Mouse (Mus musculus): Measurements from ENCODE around the gene Pabpn1.

Pabpn1 gene

DNA sequence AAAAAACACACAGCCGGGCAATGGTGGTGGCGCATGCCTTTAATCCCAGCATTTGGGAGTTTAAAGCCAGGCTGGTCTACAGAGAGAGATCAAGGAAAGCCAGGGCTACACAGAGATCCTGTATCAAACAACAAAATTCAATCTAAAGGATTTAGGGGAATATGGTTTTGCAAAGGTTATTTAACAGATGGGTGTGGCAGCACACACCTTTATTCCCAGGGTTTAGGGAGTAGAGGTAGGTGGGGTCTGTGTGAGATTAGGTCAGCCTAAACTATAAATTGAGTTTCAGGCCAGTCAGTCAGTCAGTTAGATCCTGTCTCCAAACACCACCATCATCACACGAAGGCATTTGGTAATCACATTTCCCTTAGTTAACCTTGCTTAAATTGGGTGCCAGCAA, at the start of gene Pabpn1:
Gene Pabpn1, plus strand, starts transcription at position 301 of the 400 bp plus-strand sequence.
- DNase-seq (ENCODE audit: low spot score) = no peak

DNA sequence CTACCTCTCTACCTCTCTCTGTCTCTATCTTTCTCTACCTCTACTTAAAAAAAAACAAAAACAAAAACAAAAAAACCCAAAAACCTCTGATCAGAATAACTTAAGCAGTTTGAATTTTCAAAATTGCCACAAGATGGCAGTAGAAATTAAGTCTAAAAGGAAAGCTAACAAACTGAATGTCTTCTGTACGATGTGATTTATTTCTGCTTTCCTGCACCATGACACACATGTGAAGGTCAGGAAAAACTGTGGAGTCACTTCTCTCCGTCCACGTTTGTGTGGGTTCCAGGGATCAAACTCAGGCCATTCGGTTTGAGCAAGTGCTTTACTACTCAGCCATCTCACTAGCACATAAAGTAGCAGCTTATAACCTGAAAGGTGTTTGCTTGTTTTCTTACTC, 48.8 kb upstream of the Pabpn1 start:
- DNase-seq (ENCODE audit: low spot score) = no peak

DNA sequence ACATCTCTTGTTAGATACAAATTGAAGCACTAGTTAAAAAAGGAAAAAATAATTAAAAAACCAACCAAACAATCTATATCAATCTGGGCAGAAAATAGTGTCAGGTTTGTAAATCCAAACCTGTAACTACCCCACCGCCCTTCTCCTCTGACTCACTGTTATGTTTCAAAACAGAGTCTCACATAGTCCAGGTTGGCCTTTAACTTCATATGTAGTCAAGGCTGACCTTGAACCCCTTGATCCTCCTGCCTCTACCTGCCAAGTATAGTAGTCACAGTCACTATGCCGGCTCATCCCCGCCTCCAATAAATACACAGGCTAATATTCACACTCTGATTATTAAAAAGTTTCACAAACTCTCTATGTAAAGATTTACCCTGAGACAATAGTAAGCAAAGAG, 36.6 kb upstream of the Pabpn1 start:
- DNase-seq (ENCODE audit: low spot score) = no peak

DNA sequence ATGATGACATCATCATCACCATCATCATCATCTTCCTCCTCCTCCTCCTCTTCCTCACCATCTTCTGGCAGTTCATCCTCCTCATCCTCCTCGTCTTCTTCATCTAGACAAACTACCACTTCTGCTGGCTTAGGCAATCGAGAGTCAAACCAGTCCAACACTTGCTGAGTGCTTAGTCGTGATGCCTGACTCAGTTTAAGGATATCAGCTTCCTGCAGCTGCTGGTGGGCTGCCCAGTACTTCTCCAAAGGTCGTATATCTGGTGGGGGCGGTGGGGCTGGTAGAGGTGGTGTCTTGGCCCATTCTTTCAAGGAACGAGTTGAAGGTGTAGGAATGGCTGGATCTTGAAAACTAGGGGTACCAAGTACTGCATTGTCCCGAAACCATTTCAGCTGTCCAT, 35.6 kb upstream of the Pabpn1 start:
- DNase-seq (ENCODE audit: low spot score) = no peak

DNA sequence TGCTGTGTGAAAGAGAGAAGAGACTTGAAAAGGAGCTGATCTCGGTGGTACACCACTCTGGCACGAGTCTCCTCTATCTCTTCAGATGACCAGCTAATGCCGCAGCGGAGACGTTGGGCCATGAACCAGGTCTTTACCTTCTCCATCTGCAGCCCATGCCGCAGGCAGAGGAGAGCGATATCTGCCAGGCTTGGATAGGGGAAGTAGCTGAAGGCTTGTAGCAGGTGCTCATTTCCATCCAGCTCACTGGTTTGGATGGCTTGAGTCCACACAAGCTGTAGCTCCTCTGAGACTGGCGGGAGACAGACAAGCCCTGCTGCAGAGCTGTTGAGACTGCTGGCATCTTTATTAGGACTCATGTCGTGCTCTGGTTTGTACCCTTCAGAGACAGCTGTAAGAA, 34.4 kb upstream of the Pabpn1 start:
- no peak for DNase-seq (ENCODE audit: low spot score)

DNA sequence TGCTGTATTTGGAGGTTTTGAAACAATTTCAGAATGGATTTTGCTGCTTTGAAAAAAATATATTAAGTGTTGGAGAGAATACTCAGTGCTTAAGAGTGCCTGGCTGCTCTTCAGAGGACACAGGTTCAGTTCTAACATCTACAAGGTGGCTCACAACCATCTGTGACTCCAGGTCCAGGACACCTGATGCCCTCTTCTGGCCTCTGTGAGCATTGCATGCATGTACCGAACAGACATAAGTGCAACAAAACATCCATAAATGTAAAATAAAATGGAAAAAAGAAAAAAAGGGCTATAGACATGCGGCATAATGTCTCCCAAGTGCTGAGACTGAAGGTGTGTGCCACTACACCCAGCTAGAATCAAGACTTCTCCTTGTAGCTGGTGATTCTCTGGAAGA, 31.8 kb upstream of the Pabpn1 start:
- DNase-seq (ENCODE audit: low spot score) = peak; percentile 78

DNA sequence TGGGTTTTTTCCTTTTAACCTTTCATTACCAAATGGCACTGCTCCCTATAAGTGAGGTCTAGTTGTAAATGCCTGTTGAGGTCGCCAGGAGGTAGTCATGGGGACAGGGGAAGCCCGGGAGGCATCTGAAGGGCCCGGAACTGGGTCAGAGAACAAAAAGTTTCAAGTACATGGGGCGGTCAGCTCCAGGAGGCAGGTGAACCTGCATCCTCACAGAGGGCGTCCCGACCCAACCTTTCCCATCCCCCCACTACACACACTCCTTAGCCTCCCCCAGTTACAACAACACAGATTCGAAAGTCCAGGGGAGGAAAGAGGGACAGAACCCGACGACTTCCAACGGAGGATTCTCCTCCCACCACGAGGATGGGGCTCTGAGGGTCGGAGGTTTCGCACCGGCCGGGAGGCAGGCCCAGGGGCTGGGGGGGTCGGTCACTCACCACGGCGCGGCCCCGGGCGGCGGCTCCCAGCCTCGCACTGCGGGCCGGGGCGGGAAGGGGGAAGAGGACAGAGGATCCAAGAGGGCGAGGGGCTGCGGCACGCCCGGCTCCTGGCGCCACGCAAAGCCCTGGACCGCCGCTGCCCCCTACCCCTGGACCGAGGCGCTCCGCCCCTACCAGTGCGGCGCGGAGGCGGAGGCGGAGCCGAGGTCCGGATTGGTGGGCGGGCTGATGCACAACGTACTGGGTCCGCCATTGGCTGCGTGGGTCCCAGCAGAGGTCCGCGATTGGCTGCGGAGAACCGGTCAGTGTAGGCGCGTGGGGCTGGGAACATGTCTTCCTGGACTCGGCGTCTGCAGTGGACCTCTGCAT, 28.6 kb upstream of the Pabpn1 start:
- DNase-seq (ENCODE audit: low spot score) = peak; percentile 93

DNA sequence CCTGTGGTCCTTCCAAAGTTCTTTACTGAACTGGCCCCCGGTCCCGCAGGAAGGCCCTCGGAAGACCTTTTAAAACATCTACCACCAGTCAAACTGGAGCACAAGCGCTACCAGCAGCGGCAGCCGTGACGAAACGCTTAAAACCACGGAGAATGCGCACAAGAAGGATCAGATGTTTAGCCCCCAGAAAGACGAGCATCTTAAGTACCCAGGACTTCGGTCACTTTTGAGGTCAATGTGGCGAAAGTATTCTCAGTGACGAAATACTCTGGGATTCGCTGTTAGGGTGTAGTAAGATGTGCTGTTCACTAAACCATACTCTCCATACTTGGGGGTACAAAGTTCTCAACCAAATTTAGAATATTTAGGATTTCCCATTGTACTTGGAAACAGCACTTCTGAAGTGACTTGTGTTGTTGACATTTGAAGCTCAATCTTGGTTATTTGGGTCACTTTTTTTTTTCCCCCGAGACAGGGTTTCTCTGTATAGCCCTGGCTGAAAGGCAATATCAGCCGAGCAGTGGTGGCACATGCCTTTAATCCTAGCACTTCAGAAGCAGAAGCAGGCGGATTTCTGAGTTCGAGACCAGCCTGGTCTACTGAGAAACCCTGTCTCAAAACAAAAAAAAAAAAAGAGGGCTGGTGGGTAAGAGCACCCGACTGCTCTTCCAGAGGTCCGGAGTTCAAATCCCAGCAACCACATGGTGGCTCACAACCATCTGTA, 27.8 kb upstream of the Pabpn1 start:
- DNase-seq (ENCODE audit: low spot score) = no peak

DNA sequence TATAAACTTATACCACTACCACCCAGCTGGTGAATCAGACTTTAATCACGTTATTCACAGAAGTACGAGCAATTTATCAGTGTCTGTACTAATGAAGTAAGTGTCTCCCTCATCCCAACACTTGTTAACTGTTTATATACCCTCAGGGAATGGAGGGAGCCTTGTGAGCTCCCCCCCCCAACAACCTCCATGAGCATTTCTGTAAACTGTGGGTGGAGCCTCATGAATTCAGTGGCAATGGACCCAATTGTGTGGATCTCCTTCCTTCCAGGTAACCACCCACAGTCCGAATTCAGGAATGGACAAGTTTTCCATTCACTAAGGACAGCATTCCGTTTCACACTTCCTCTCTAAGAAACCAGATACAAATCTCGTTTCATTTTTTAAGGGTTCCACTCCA, 26.7 kb upstream of the Pabpn1 start:
- DNase-seq (ENCODE audit: low spot score) = no peak

DNA sequence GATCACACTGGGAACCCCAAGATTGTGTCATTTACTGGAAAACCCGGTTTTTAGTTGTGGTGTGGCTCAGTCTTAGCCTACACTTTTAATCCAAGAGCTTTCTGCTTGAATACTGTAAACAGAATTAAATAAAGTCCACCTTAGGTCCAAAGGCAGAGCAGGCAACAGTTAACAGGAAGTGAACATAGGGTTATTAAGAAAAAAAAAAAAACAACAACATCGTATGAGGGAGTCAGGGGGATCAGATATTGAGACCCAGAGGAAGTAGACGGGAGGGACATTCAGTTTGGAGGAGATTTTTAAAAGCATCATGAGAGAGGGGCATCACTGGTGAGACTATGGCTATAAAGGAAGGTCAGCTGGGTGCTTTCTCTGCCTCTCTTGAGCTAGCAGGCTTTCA, 26.0 kb upstream of the Pabpn1 start:
- DNase-seq (ENCODE audit: low spot score) = no peak

DNA sequence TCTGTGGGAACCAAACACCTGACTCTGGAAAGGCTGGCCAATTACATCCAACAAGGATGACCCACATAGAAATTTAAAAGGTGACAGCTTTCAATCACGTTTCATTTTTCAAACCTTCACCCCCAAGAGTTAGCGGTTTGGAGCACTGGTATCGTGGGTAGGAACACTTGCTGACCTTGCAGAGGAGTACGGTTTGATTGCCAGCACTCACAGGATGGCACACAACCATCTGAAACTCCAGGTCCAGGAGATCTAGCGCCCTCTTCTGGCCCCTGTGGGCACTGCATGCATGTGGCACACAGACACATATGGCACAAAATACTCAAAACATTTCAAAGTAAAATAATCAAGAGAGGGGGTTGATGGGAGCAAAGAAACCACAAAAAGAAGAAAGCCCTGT, 25.4 kb upstream of the Pabpn1 start:
- no peak for DNase-seq (ENCODE audit: low spot score)

DNA sequence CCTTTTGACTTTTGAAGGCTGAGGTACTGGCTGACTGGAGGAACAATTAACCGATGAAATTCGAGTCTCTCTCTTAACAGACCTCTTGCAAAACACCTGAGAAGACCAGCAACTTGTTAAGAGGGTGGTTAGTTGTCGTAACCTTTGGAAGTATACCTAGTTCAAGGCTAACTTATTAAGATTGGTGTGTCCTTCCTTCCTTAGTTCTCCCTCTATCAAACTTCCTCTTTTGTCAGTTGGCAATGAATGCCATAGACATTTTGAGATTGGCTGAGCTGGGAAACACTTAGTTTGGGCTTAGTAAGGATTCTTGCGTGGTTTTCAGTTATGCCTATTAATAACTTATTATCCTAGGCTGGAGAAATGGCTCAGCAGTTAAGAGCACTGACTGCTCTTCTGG, 24.3 kb upstream of the Pabpn1 start:
- DNase-seq (ENCODE audit: low spot score) = no peak

DNA sequence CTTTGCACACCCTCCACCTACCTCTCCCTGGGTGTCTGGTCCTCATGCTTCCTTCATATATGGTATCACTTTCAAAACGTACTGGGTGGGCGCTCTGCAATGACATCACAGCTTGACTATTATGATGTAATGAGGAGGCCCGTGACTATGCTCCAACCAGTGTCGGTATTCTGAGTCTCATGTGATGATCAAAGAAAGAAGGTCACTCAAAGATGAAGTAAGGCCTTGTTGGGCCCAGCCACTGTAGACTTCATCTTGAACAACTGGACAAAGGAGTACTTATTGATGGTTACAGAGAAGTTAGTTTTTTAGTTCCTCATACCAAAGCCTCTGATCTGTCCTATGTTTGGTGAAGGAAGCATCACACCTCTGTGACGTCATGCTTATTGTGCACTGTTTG, 21.4 kb upstream of the Pabpn1 start, which contains the start of gene Homez:
Gene Homez, minus strand, starts transcription at position 101 of the 400 bp plus-strand sequence.
- no peak for DNase-seq (ENCODE audit: low spot score)

DNA sequence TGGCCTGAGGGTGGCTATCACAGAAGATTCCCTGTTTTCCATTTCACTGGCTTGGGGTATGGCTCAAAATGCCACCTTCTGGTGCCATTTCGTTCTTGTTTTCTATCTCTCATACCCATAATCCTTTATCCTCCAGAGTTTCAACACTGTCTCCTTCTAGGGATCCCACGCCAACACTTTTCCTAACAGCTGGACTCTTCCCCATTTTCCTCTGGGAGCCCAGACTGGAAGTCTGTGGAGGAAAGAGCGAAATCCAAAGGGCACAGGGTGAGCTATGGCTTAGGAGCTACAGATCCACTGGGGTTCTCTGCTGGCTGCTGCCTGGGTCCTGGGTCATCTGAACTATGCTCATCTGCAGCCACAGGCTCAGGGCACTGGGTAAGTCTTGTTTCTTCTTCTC, 18.1 kb upstream of the Pabpn1 start:
- DNase-seq (ENCODE audit: low spot score) = no peak

DNA sequence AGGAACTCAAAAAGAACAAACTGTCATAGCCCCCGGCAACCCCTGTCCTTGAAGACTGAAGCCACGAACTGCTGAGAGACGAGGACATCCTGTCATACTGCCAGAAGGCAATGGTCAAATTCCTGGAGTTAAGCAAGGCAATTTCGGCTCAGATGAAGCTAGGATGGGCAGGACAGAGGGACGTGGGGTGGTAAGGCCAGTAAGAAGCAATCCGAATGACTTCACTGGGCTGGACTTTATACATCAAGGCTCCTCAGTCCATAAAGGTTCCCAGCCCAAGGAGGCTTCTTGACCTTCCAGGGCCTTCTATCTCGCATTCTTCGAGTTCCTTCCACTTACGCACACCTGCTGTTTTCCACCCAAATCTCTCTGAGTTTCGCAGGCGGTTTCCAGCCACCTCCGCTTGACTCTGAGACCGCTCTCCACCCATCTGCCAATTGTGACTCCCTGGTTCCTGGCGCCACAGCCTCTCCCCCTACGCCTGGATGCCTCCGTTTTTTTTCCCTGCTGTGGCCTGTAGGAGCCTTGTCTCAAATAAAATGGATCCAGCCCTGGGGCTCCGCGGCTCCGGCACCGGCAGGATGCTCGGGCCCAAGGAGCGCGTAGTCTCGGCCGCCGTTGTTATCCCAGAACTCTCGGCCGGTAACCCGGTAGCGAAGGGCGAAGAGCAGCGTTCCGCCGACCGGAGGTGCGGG, 16.3 kb upstream of the Pabpn1 start:
- peak; percentile 64 for DNase-seq (ENCODE audit: low spot score)

DNA sequence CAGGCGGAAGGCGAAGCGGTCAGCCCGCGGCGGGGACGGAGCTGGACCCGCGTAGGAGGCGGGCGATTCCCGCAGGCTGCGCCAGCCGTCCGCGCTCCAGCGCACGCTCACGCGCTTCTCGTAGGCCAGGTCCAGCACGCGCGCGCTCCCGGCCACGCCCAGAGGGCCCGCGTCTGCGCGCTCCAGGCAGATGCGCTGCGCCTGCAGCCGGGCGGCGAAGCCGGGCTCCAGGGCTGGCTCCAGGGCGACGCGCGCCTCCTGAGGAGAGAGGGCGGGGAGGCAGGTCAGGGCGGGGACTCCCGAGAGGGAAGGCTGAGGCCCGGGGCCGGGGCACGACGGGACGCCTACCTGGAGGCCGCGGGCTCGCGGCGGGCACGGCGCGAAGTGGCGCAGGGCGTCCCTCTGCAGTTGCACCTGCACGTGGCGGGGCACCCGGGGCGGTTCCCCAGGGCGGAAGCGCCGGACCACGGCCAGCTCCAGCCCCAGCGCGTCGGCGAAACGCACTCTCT, 15.7 kb upstream of the Pabpn1 start:
- peak; percentile 89 for DNase-seq (ENCODE audit: low spot score)

DNA sequence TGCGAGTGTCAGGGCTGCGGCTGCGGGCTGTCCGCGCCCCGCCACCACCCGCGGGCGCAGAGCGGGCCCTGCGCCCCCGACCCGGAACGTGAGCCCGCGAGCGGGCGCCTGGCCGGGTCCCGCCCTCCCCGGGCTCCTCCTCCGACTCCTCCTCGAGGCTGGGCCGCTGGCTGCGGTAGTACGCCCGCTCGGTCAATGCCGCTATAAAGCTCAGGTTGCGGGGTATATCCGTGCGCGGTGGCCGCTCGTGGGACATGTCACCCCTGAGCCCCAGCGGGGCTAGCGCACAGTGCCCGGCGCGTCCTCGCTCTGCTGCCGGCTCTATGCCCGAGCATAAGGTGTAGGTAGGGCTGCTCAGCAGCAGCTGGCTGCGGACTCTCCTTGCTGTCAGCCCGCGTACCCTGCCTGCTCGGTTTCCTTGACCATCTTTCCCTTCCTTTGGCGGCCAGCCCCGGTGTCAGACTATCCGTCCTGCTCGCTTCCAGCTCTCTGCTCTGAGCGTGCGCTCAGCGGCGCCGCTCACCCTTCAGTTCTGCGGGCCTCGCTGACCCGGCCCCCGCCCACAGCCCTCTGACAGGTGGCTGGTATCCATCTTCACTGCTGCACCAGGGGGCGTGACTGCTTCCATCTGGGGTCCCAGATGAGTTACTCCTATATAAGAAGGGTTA, 15.1 kb upstream of the Pabpn1 start, which contains the start of gene Ppp1r3e:
Gene Ppp1r3e, minus strand, starts transcription at position 503 of the 668 bp plus-strand sequence.
- peak; percentile 65 for DNase-seq (ENCODE audit: low spot score)

DNA sequence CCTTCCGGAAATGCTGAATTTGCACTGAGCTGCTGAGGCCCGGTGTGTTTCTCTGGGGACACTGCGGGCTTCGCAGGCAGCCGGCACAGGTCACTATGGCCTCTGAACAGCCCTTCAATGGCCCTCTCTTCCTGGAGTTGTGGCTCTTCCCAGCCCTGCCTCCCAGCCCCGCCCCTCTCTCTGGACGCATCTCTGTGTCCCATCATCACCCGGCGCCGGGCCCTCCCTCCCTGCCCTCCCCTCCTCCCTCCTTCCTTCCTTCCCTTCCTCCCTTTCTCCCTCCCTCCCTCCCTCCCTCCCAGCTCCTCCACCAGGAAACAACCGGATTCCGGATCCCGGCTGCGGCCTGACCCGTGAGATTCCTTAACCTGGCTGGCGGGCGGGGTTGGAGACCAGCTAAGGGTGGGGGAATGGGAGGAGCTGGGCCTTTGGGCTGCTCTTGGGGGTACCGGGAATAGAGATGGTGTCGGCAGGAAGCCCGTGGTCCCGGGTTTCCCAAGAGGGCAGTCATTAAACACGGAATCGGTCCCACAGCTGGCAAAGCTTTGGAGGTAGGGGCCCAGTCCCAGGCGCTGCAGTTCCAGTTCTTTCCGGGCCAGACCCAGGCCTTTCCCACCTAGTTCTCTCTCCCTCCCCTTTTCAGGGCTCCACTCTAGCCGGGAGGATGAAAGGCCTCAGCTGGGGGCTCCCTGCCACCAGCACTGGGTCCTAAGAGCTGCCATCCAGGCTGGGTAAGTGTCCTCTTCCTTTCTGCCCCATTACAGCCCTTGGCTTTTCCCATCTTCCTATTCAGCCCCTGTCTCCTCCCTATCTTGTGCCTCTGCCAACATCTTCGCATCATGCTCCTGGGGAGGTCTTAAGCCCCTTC, 8.9 kb upstream of the Pabpn1 start, which contains the start of the genes Bcl2l2 and Gm20521:
Gene Bcl2l2, plus strand, starts transcription at position 224 of the 868 bp plus-strand sequence.
Gene Gm20521, plus strand, starts transcription at position 288 of the 868 bp plus-strand sequence.
- peak; percentile 74 for DNase-seq (ENCODE audit: low spot score)

DNA sequence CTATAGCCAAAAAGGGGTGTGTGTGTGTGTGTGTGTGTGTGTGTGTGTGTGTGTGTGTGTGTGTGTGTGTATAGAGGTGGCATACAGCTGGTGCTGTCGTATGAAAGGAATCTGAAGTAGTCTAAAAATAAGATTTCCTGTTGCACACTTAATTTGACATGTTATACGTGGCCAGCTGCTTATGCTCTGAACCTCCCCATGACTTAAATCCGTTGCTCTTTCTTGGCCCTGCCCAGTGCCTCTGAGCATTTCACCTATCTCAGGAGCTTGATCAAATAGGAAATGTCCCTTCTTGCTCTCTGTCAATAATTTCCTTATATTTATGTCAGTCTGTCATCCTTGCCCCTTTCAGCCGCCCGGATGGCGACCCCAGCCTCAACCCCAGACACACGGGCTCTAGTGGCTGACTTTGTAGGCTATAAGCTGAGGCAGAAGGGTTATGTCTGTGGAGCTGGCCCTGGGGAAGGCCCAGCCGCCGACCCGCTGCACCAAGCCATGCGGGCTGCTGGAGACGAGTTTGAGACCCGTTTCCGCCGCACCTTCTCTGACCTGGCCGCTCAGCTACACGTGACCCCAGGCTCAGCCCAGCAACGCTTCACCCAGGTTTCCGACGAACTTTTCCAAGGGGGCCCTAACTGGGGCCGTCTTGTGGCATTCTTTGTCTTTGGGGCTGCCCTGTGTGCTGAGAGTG, 8.1 kb upstream of the Pabpn1 start:
- no peak for DNase-seq (ENCODE audit: low spot score)

DNA sequence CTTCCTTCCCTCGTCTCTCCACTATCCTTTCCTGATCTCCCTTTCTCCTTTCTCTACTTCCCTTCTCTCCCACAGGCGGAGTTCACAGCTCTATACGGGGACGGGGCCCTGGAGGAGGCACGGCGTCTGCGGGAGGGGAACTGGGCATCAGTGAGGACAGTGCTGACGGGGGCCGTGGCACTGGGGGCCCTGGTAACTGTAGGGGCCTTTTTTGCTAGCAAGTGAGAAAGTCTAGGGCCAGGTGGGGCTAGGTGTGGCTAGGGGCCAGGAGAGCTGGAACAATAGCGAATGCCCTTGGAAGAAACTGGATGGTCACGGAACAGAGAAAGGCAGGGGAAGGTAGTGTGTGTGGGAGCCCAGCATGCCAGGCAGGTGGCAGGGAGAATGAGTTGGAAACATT, 7.0 kb upstream of the Pabpn1 start:
- no peak for DNase-seq (ENCODE audit: low spot score)

Measured in layer of hippocampus, adult 11-12 months (tissue).